Mouse (Mus musculus) myocyte (in vitro differentiated cells): ENCODE measurements at regions not wholly inside any gene's neighbourhood (a gene's known extent, or its start where the extent isn't known, plus 50 kb on each side); places are given as distances from the start of the nearest gene placed in this dataset.

Experiments
- H3K27me3 ChIP-seq: one replicate; pipeline ENCODE4 v1.6.1; 2011; ENCODE audit not compliant: control insufficient read depth, insufficient read depth, insufficient read length
- H3K36me3 ChIP-seq: one replicate; pipeline ENCODE4 v1.6.1; 2011; ENCODE audit not compliant: control insufficient read depth, insufficient read depth
- H3K4me2 ChIP-seq: one replicate; pipeline ENCODE4 v1.6.1; 2011; ENCODE audit warnings: low read depth, control low read depth
- H3K4me3 ChIP-seq: one replicate; pipeline ENCODE4 v1.5.1; 2011; ENCODE audit warnings: mild to moderate bottlenecking, control low read depth, moderate library complexity
- H3K79me2 ChIP-seq: one replicate; pipeline ENCODE4 v1.6.1; 2011; ENCODE audit not compliant: control insufficient read depth, insufficient read depth
- H3ac ChIP-seq: one replicate; pipeline ENCODE4 v1.6.1; 2011; ENCODE audit not compliant: control insufficient read depth, insufficient read length
- CEBPB ChIP-seq: IDR thresholded peaks from 2 replicates; pipeline ENCODE4 v1.6.1; 2011; ENCODE audit warnings: mild to moderate bottlenecking, moderate library complexity; ENCODE audit not compliant: poor library complexity, insufficient read depth, severe bottlenecking
- E2F4 ChIP-seq: IDR thresholded peaks from one replicate; pipeline ENCODE4 v1.6.1; 2011; ENCODE audit warnings: mild to moderate bottlenecking, control low read depth, moderate library complexity; ENCODE audit not compliant: insufficient read depth
- MAX ChIP-seq: IDR thresholded peaks from one replicate; pipeline ENCODE4 v1.6.1; 2011; ENCODE audit warnings: low read depth, mild to moderate bottlenecking, control low read depth
- MYOD1 ChIP-seq, 3 experiments: IDR thresholded peaks; one replicate each; pipeline ENCODE4 v1.6.1; 2011; ENCODE audit warnings: control low read depth in 2 of 3, low read depth in 2 of 3, mild to moderate bottlenecking in 2 of 3, moderate library complexity in 1 of 3; ENCODE audit not compliant: insufficient read length in 2 of 3, control insufficient read depth in 1 of 3
- MYOG ChIP-seq, 3 experiments: IDR thresholded peaks; one replicate each; pipeline ENCODE4 v1.6.1; 2011; ENCODE audit warnings: control low read depth in 2 of 3, low read depth in 2 of 3, mild to moderate bottlenecking in 2 of 3; ENCODE audit not compliant: insufficient read length in 2 of 3, control insufficient read depth in 1 of 3, insufficient read depth in 1 of 3
- POLR2A ChIP-seq: IDR thresholded peaks from one replicate; pipeline ENCODE4 v1.6.1; 2011; ENCODE audit warnings: low read depth, mild to moderate bottlenecking, control low read depth, moderate library complexity; ENCODE audit not compliant: insufficient read length
- POLR2AphosphoS2 ChIP-seq: IDR thresholded peaks from one replicate; pipeline ENCODE4 v1.6.1; 2011; ENCODE audit warnings: low read depth, control low read depth; ENCODE audit not compliant: insufficient read length
- REST ChIP-seq: IDR thresholded peaks from one replicate; pipeline ENCODE4 v1.6.1; 2011; ENCODE audit warnings: mild to moderate bottlenecking, control low read depth, moderate library complexity; ENCODE audit not compliant: insufficient read depth, insufficient read length
- SRF ChIP-seq: IDR thresholded peaks from one replicate; pipeline ENCODE4 v1.6.1; 2011; ENCODE audit warnings: low read depth; ENCODE audit not compliant: control insufficient read depth, insufficient read length
- TCF12 ChIP-seq: IDR thresholded peaks from one replicate; pipeline ENCODE4 v1.6.1; 2011; ENCODE audit warnings: mild to moderate bottlenecking, control low read depth; ENCODE audit not compliant: poor library complexity, insufficient read depth, severe bottlenecking
- TCF3 ChIP-seq: IDR thresholded peaks from one replicate; pipeline ENCODE4 v1.6.1; 2011; ENCODE audit warnings: low read depth, control low read depth; ENCODE audit not compliant: insufficient read length
- USF1 ChIP-seq: IDR thresholded peaks from one replicate; pipeline ENCODE4 v1.6.1; 2011; ENCODE audit warnings: low read depth, mild to moderate bottlenecking, control low read depth, moderate library complexity

DNA sequence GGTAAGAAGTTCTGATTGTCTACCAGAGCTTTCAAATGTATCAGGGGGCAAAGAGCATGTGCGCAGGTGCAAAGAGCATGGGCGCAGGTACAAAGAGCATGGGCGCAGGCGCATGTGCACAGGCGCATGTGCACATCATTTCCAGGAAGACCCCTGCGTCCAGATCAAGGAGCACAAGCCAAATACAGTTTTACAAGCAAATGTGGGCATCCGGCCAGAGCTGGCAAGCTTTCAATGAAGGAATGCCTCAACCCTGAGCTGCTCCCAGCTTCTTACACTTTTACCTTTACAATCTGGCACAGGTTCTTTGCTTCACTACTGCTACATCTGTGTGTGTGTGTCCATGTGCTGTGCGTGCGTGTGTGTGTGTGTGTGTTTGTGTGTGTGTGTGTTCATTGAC, 347.2 kb upstream of the Slc35b3 start:
- no peak for TF ChIP-seq REST
- Histone ChIP-seq H3K4me2 (no peak overlapping the region), H3K27me3 (no peaks in the 10 kb centered on the region), H3K36me3 (no peaks in the 10 kb centered on the region), H3K79me2 (no peaks in the 10 kb centered on the region), H3K4me3 (no peak overlapping the region), H3ac (no peak overlapping the region)

DNA sequence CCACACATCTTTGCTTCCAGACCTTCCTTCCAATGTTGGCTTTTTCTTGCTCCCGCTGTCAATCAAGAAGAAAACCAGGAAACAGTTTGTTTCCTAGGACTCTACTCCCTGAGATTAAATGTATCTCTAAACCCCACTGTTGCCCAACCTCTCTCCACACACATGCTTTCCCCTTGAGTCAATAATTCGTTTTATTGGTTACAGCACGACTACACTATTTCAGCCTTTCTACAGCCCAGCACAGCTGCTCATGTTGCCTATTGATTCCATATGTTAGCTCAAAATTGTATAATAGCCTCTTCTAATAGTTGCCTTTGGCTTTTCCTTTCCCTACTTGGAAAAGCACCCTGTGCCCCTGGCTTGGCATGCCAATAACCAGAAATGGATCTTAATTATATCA, 346.2 kb upstream of the Slc35b3 start:
- no peak overlapping the region for H3K4me3 ChIP-seq
- H3ac ChIP-seq = no peak overlapping the region
- no peaks in the 10 kb centered on the region for H3K27me3 ChIP-seq
- no peaks in the 10 kb centered on the region for H3K79me2 ChIP-seq
- TF ChIP-seq TCF3 (no peak), MYOG (IDR thresholded peaks at IDR 0.05; ENCODE audit: control insufficient read depth in 1 of 3, insufficient read depth in 1 of 3, insufficient read length in 2 of 3, low read depth in 2 of 3) (no peak), SRF (no peak), E2F4 (no peak)
- no peaks in the 10 kb centered on the region for H3K36me3 ChIP-seq
- H3K4me2 ChIP-seq = no peak overlapping the region

DNA sequence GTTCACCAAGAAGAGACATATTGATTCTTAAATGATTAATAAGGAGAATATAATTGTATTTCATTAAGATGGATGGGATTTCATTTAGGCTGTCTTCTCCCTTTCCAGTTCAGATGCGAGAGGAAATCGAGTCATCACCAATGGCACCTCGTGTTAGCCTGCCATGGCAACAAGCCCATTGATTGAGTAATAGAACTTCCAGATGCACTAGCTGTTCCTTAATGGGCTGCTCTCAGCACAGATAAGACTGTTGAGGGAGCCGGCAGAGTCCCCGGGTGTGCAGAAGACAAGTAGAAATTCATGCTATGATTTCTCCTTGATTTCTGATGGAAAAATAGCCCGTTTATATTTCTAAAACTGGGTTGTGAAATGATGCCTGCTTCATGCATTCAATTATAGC, 336.5 kb upstream of the Slc35b3 start:
- no peak overlapping the region for H3ac ChIP-seq
- no peaks in the 10 kb centered on the region for H3K36me3 ChIP-seq
- no peak overlapping the region for H3K4me3 ChIP-seq
- H3K79me2 ChIP-seq = no peaks in the 10 kb centered on the region
- TF ChIP-seq TCF12 = no peak
- no peak for TF ChIP-seq E2F4
- TF ChIP-seq SRF = no peak
- no peak for TF ChIP-seq MYOG (IDR thresholded peaks at IDR 0.05; ENCODE audit: control insufficient read depth in 1 of 3, insufficient read depth in 1 of 3, insufficient read length in 2 of 3, low read depth in 2 of 3)
- no peak for TF ChIP-seq MAX
- TF ChIP-seq USF1 = no peak
- no peak for TF ChIP-seq CEBPB
- no peak for TF ChIP-seq TCF3
- TF ChIP-seq REST = no peak
- no peak for TF ChIP-seq MYOD1 (IDR thresholded peaks at IDR 0.05; ENCODE audit: control insufficient read depth in 1 of 3, insufficient read length in 2 of 3, low read depth in 2 of 3)
- no peak for TF ChIP-seq POLR2AphosphoS2
- no peak for TF ChIP-seq POLR2A
- no peak overlapping the region for H3K4me2 ChIP-seq
- H3K27me3 ChIP-seq = no peaks in the 10 kb centered on the region

DNA sequence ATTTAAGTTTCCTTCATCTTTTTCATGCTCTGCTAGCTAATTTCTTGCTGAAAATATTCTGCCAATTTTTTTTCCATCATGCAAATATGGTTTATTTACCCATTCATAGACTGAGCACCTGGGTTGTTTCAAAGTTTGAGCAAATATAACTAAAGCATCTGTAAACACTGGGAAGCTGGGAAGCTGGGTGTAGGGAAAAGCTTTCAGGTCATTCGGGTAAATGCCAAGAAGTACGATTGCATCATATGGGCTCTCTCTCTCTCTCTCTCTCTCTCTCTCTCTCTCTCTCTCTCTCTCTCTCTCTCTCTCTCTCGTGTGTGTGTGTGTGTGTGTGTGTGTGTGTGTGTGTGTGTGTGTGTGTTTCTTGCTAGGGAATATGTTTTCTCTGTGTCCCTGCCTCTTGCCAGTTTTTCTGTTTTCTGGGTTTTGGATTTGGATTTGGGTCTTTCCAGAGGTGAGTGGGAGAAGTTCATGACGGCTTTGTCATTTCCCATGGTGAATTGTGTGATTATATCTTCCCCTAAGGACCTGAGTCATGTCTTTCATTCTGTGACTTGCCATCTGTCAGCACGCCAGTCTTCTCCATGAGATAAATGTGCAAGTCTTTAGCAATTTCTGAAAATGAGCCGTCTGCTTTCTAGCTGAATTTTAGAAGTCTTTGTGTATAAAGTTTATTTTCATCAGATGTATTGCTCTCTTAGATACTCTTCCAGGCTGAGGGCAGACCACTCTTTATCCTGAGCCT, 329.7 kb upstream of the Slc35b3 start:
- no peak overlapping the region for H3K4me2 ChIP-seq
- H3K4me3 ChIP-seq = no peak overlapping the region
- no peaks in the 10 kb centered on the region for H3K27me3 ChIP-seq
- H3K36me3 ChIP-seq = no peaks in the 10 kb centered on the region
- no peak overlapping the region for H3ac ChIP-seq
- H3K79me2 ChIP-seq = no peaks in the 10 kb centered on the region
- TF ChIP-seq CEBPB (0 out of 2 replicates have a peak, but pooled peaks have one; percentile 55), MYOG (IDR thresholded peaks at IDR 0.05; ENCODE audit: control insufficient read depth in 1 of 3, insufficient read depth in 1 of 3, insufficient read length in 2 of 3, low read depth in 2 of 3) (no peak)

DNA sequence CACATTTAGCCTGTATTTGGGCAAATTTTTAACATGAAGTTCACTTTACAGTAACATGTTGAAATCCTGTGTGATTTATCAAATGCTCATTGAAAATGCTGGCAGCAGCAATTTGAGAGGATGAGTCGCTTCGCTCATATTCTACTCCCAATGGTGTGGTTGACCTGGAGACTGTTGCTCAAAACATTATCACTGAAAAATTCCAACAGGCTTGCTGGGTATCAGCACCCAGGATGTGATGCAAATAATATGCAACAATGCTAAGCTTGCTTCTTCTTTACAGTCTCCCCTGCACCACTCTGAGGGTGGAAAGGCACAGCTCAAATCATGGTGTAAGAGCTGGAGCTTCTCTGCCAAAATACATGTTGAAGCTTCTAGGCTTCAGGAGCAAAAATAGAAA, 321.6 kb upstream of the Slc35b3 start:
- Histone ChIP-seq H3K27me3 (no peaks in the 10 kb centered on the region), H3K4me3 (no peak overlapping the region), H3K4me2 (no peak overlapping the region), H3ac (no peak overlapping the region), H3K79me2 (no peaks in the 10 kb centered on the region), H3K36me3 (no peaks in the 10 kb centered on the region)
- no peak for TF ChIP-seq POLR2AphosphoS2
- TF ChIP-seq CEBPB = peak; percentile 87

DNA sequence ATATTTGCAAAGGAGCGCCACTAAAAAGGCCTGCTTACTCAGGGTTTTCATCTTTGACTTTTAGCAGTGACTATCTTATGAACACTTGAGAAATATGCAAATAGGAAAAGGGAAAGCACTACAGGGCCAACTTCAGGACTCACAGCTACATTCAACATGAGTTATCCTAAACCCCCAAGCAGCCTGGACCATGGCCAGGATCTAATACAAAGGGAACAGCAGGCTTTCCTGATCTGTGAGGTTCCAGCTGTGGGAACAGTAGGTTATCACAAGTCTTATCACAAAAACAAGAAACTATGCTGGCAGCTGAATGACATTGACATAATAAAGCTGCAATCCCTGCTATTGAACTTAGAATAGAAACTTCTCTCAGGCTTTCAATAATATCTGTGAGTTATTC, 317.4 kb upstream of the Slc35b3 start:
- Histone ChIP-seq H3K27me3 (no peaks in the 10 kb centered on the region), H3K4me2 (no peak overlapping the region), H3K4me3 (no peak overlapping the region), H3K79me2 (no peaks in the 10 kb centered on the region), H3K36me3 (no peaks in the 10 kb centered on the region), H3ac (no peak overlapping the region)
- TF ChIP-seq MYOD1 (IDR thresholded peaks at IDR 0.05; ENCODE audit: control insufficient read depth in 1 of 3, insufficient read length in 2 of 3, low read depth in 2 of 3) (no peak), E2F4 (no peak), SRF (no peak), TCF3 (no peak), USF1 (no peak), CEBPB (no peak), MYOG (IDR thresholded peaks at IDR 0.05; ENCODE audit: control insufficient read depth in 1 of 3, insufficient read depth in 1 of 3, insufficient read length in 2 of 3, low read depth in 2 of 3) (no peak), POLR2A (no peak)
